Mouse (Mus musculus) limb, embryonic 10.5 days (tissue): ENCODE measurements at regions not wholly inside any gene's neighbourhood (a gene's known extent, or its start where the extent isn't known, plus 50 kb on each side); places are given as distances from the start of the nearest gene placed in this dataset.

Experiments used
- DNase-seq: peaks from one replicate; pipeline ENCODE4 v3.0.0-alpha.2; 2017; ENCODE audit warnings: low spot score
- H3K27ac ChIP-seq: fragments of 300-500 bp; sonication (generic); 2 replicates; pipeline ENCODE4 v1.5.1; 2016; ENCODE audit warnings: mild to moderate bottlenecking
- H3K27me3 ChIP-seq: fragments of 300-500 bp; sonication (generic); 2 replicates; pipeline ENCODE4 v1.6.1; 2016; ENCODE audit warnings: low read depth, mild to moderate bottlenecking; ENCODE audit not compliant: poor library complexity, severe bottlenecking
- H3K36me3 ChIP-seq: fragments of 300-500 bp; sonication (generic); 2 replicates; pipeline ENCODE4 v1.6.1; 2016; ENCODE audit warnings: mild to moderate bottlenecking, moderate library complexity
- H3K4me1 ChIP-seq: fragments of 300-500 bp; sonication (generic); 2 replicates; pipeline ENCODE4 v1.6.1; 2016
- H3K4me3 ChIP-seq: fragments of 300-500 bp; sonication (generic); 2 replicates; pipeline ENCODE4 v1.5.1; 2016; ENCODE audit warnings: mild to moderate bottlenecking, moderate library complexity
- H3K9me3 ChIP-seq: fragments of 300-500 bp; sonication (generic); replicated peaks from 2 replicates; pipeline ENCODE4 v1.6.1; 2016; ENCODE audit warnings: mild to moderate bottlenecking
- WGBS: fragments of 180-500 bp; shearing (Covaris S2); methylation state at CpG from one replicate; pipeline ENCODE4 v1.1.7; 2016; 5-methylcytosine and 5-hydroxymethylcytosine counted together

- WGBS: 77% methylated on average over 2 of the region's 2 CpGs
- Histone ChIP-seq H3K4me3 (no peak overlapping the region), H3K4me1 (peaks cover 15% of the 10 kb centered on the region; the same call in 1 of the 2 replicates), H3K27ac (peak overlapping the region; percentile 12; the same call in 1 of the 2 replicates), H3K36me3 (no peaks in the 10 kb centered on the region), H3K9me3 (no peaks in the 10 kb centered on the region), H3K27me3 (no peaks in the 10 kb centered on the region)
- DNase-seq: no peak
These were observed 54.3 kb upstream of the Mvb12b start for GRCm38 (mm10) chr2:33942085-33942484.

- Histone ChIP-seq H3K27ac (no peak overlapping the region), H3K4me1 (peaks cover 15% of the 10 kb centered on the region; the same call in 1 of the 2 replicates), H3K36me3 (no peaks in the 10 kb centered on the region), H3K9me3 (no peaks in the 10 kb centered on the region), H3K4me3 (no peak overlapping the region), H3K27me3 (no peaks in the 10 kb centered on the region)
- DNase-seq: no peak
- 90% methylated on average over 11 of the region's 11 CpGs for WGBS
These were observed 53.6 kb upstream of the Mvb12b start for GRCm38 (mm10) chr2:33941316-33941715.

GRCm38 (mm10) chr2:33939836-33940235 is 52.1 kb upstream of the Mvb12b start:
- H3K36me3 ChIP-seq: no peaks in the 10 kb centered on the region
- 94% methylated on average over 4 of the region's 4 CpGs for WGBS
- no peak for DNase-seq

More at GRCm38 (mm10) chr2:33939836-33940235, 52.1 kb upstream of the Mvb12b start:
- no peak overlapping the region for H3K4me3 ChIP-seq
- no peaks in the 10 kb centered on the region for H3K9me3 ChIP-seq
- H3K4me1 ChIP-seq: peaks cover 15% of the 10 kb centered on the region; the same call in 1 of the 2 replicates
- no peaks in the 10 kb centered on the region for H3K27me3 ChIP-seq
- no peak overlapping the region for H3K27ac ChIP-seq
